Mouse (Mus musculus): ENCODE measurements around the gene Gm19935.

Gm19935 gene

GRCm38 (mm10) chr8:90828987-90829740 is 12.0 kb upstream of the Gm19935 start:
- DNase-seq = no peak

- DNase-seq = peak; percentile 98
Observed at GRCm38 (mm10) chr8:90828181-90828986, 11.2 kb upstream of the Gm19935 start, which contains the start of gene Chd9. Gene Chd9, plus strand, starts transcription at chr8:90828352.

GRCm38 (mm10) chr8:90825459-90825871 is 8.3 kb upstream of the Gm19935 start:
- DNase-seq = no peak

GRCm38 (mm10) chr8:90822443-90822842 is 5.2 kb upstream of the Gm19935 start:
- DNase-seq = no peak

- DNase-seq = no peak
Observed at GRCm38 (mm10) chr8:90820321-90820696, 3.1 kb upstream of the Gm19935 start.

- DNase-seq = no peak
Observed at GRCm38 (mm10) chr8:90819561-90820320, 2.5 kb upstream of the Gm19935 start.

GRCm38 (mm10) chr8:90816061-90816882 is 921 bp downstream of the Gm19935 start:
- no peak for DNase-seq

- no peak for DNase-seq
Observed at GRCm38 (mm10) chr8:90813602-90814320, 3.4 kb downstream of the Gm19935 start.

GRCm38 (mm10) chr8:90799473-90799872 is 17.7 kb downstream of the Gm19935 start:
- no peak for DNase-seq

- peak; percentile 61 for DNase-seq
Observed at GRCm38 (mm10) chr8:90794990-90795861, 22.0 kb downstream of the Gm19935 start.

- DNase-seq = peak; percentile 87
Observed at GRCm38 (mm10) chr8:90793710-90794109, 23.5 kb downstream of the Gm19935 start.

GRCm38 (mm10) chr8:90791616-90792015 is 25.6 kb downstream of the Gm19935 start:
- DNase-seq = no peak

GRCm38 (mm10) chr8:90769791-90770190 is 47.4 kb downstream of the Gm19935 start:
- no peak for DNase-seq

All from right cerebral cortex, postnatal 14 days (tissue).